21 mouse cellular contexts compared by ENCODE assay signal in the genomic region with DNA sequence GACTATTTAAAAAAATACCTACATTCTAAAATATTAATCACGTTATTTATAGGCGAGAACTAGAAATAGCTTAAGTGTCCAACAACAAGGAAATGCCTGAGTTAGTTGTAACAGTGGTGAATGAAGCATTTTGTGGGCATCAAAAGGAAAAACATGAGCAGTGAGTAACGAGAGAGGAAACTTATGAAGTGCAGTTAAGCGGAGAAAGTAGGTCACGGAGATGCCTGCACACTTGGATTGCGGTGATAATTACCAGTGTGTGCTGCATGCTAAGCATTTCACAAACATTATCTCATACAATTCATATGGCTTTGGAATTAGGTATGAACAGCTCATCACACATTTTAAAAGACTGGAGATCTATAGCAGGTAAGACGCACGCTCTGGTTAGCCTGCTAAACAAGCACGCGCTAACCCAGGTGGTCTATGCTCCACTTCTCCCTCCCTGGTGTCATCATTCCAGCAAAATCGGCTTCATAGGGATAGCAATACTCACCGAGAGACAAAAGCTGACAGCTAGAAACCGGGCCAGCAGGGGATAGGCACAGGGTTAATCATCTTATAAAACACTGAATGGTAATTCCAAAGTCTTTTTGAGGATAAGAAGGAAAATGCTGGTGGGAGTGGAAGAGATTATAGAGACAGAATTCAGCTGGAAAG. TPM values are rescaled to one million over a fixed set of nuclear protein-coding genes. Genes with fewer than 3 reads are reported as not detected.
DNase-seq lines count a peak whose midpoint lies in the region; ATAC-seq and TF ChIP-seq lines count a peak whose summit lies in the region.
"Had no signal": no experiment of that assay in that cellular context is flagged by ENCODE, and none has a peak within 500 bp of the region (broad histone marks: within the 10 kb centered on the region; RNA-seq: fewer than 3 reads in every experiment).

No protein-coding gene starts in this region.

- intact Hi-C loops in left cerebral cortex, postnatal 10 days (cut with DNase I): no loop called here

- no peaks in the 10 kb centered on the region for H3K9me3 ChIP-seq in hindbrain, postnatal 0 days (ENCODE audit: low read length)
- no peaks in the 10 kb centered on the region for H3K9me3 ChIP-seq in hindbrain, embryonic 14.5 days (ENCODE audit: control insufficient read depth, low read length)
- H3K9me3 ChIP-seq in neural tube, embryonic 15.5 days (replicated peaks): no peaks in the 10 kb centered on the region
- H3K9me3 ChIP-seq: embryonic facial prominence, embryonic 10.5 days had no signal

- no peaks in the 10 kb centered on the region for H3K4me1 ChIP-seq in hindbrain, postnatal 0 days (ENCODE audit: insufficient read depth, low read length)
- no peaks in the 10 kb centered on the region for H3K4me1 ChIP-seq in hindbrain, embryonic 14.5 days (replicated peaks; ENCODE audit: control insufficient read depth, insufficient read depth, low read length)
- no peaks in the 10 kb centered on the region for H3K4me1 ChIP-seq in neural tube, embryonic 15.5 days
- H3K4me1 ChIP-seq: embryonic facial prominence, embryonic 10.5 days; hindbrain, embryonic 10.5 days had no signal

- WGBS in hindbrain, postnatal 0 days: 65% methylated on average over 13 of the region's 13 CpGs
- 77% methylated on average over 13 of the region's 13 CpGs for WGBS in hindbrain, embryonic 14.5 days
- WGBS in neural tube, embryonic 15.5 days: 74% methylated on average over 13 of the region's 13 CpGs

- H3K27me3 ChIP-seq in hindbrain, postnatal 0 days (ENCODE audit: insufficient read depth, low read length): no peaks in the 10 kb centered on the region
- H3K27me3 ChIP-seq in hindbrain, embryonic 14.5 days (ENCODE audit: control insufficient read depth, insufficient read depth, low read length): no peaks in the 10 kb centered on the region
- H3K27me3 ChIP-seq in neural tube, embryonic 15.5 days (replicated peaks): no peaks in the 10 kb centered on the region

- H3K4me2 ChIP-seq in hindbrain, postnatal 0 days (ENCODE audit: low read depth, low read length): no peak overlapping the region
- no peak overlapping the region for H3K4me2 ChIP-seq in hindbrain, embryonic 14.5 days (replicated peaks)
- H3K4me2 ChIP-seq in neural tube, embryonic 15.5 days: no peak overlapping the region
- H3K4me2 ChIP-seq: heart, embryonic 12.5 days had no signal

- 0 out of 2 replicates have a peak overlapping the region, but pooled peaks have one; percentile 23 for H3K27ac ChIP-seq in hindbrain, postnatal 0 days
- H3K27ac ChIP-seq in hindbrain, embryonic 14.5 days: no peak overlapping the region
- no peak overlapping the region; the same call in 1 of the 2 replicates for H3K27ac ChIP-seq in neural tube, embryonic 15.5 days (replicated peaks)
- H3K27ac ChIP-seq: embryonic facial prominence, embryonic 10.5 days; hindbrain, embryonic 10.5 days had no signal

- H3K9ac ChIP-seq in hindbrain, postnatal 0 days (replicated peaks; ENCODE audit: low read length): no peak overlapping the region
- H3K9ac ChIP-seq in hindbrain, embryonic 14.5 days: no peak overlapping the region
- H3K9ac ChIP-seq in neural tube, embryonic 15.5 days (replicated peaks): no peak overlapping the region
- H3K9ac ChIP-seq: heart, embryonic 12.5 days had no signal

- no peaks in the 10 kb centered on the region for H3K36me3 ChIP-seq in hindbrain, postnatal 0 days (ENCODE audit: insufficient read depth, low read length)
- H3K36me3 ChIP-seq in hindbrain, embryonic 14.5 days (replicated peaks; ENCODE audit: control insufficient read depth, insufficient read depth): no peaks in the 10 kb centered on the region
- no peaks in the 10 kb centered on the region for H3K36me3 ChIP-seq in neural tube, embryonic 15.5 days
- H3K36me3 ChIP-seq: embryonic facial prominence, embryonic 10.5 days; heart, embryonic 12.5 days; hindbrain, embryonic 10.5 days had no signal

- TF ChIP-seq CTCF in hindbrain, postnatal 0 days (IDR thresholded peaks at IDR 0.05; ENCODE audit: low read depth): no peak
- TF ChIP-seq CTCF in brain, embryonic 14.5 days (IDR thresholded peaks at IDR 0.05; ENCODE audit: borderline replicate concordance, extremely low read depth, insufficient read depth, insufficient read length): no peak

- ATAC-seq in hindbrain, postnatal 0 days: peak; percentile 53
- no peak for ATAC-seq in hindbrain, embryonic 14.5 days (ENCODE audit: low FRiP score)
- peak; percentile 45 for ATAC-seq in neural tube, embryonic 15.5 days (ENCODE audit: low FRiP score)
- ATAC-seq in inflammation-experienced regulatory T-cells, adult 6 months: no peak
- ATAC-seq: forebrain, embryonic 14.5 days; intestine, embryonic 16.5 days had no signal

- DNase-seq in hindbrain, postnatal 0 days (ENCODE audit: low spot score): peak; percentile 22
- no peak for DNase-seq in hindbrain, embryonic 14.5 days (ENCODE audit: low spot score)
- DNase-seq in neural tube, embryonic 10.5 days (ENCODE audit: extremely low spot score, low spot score): no peak
- DNase-seq in brain, embryonic 14.5 days (ENCODE audit: low read depth): peak; percentile 19
- no peak for DNase-seq in left cerebral cortex, postnatal 10 days (ENCODE audit: extremely low spot score in 1 of 2, low spot score in 2 of 2)
- DNase-seq: adrenal gland, postnatal 14 days; cerebellum, adult 2 months; cerebellum, postnatal 10 days; gastrocnemius, postnatal 10 days; heart, adult 18-20 months had no signal

- H3K4me3 ChIP-seq in hindbrain, postnatal 0 days (ENCODE audit: low read length): no peak overlapping the region
- no peak overlapping the region for H3K4me3 ChIP-seq in hindbrain, embryonic 14.5 days (replicated peaks; ENCODE audit: low read length)
- no peak overlapping the region for H3K4me3 ChIP-seq in neural tube, embryonic 15.5 days (replicated peaks)
- H3K4me3 ChIP-seq: embryonic facial prominence, embryonic 10.5 days; heart, embryonic 12.5 days; hindbrain, embryonic 10.5 days had no signal

- TF ChIP-seq POLR2A in brain, embryonic 14.5 days (IDR thresholded peaks at IDR 0.05; ENCODE audit: borderline replicate concordance, extremely low read depth, insufficient read depth, insufficient read length, poor library complexity, severe bottlenecking): no peak

RNA-seq across cellular contexts. Expression of a gene that starts 21.5 kb away (rescaled TPM):
- not detected in 2 replicates for total RNA-seq in hindbrain, postnatal 0 days (2014; rRNA removed)
- not detected in 2 replicates for polyA plus RNA-seq in hindbrain, postnatal 0 days (2015; fragmentation: Nextera tagmentation; extraction: Ambion mirVana)
- not detected in 2 replicates for polyA plus RNA-seq in hindbrain, embryonic 14.5 days (2014; fragmentation: Nextera tagmentation; extraction: Ambion mirVana)
- polyA plus RNA-seq in neural tube, embryonic 15.5 days (2015; fragmentation: Nextera tagmentation; extraction: Ambion mirVana): not detected in 2 replicates
- polyA plus RNA-seq in brain, embryonic 14.5 days (2012; rRNA removed): 0.03 TPM in 1 of 2 replicates, not detected in the other
- total RNA-seq in left cerebral cortex, postnatal 10 days (2021): not detected
- polyA plus RNA-seq in inflammation-experienced regulatory T-cells, adult 6 months (2017; shearing (Covaris generic)): not detected
- total RNA-seq: adrenal gland, adult 18-20 months; adrenal gland, postnatal 14 days; gastrocnemius, postnatal 10 days; gastrocnemius, postnatal 4 days; heart, adult 18-20 months; heart, postnatal 25 days had no signal
- polyA plus RNA-seq: cerebellum, adult 2 months; forebrain, embryonic 14.5 days; heart, embryonic 12.5 days; heart, embryonic 16.5 days; intestine, embryonic 16.5 days had no signal

Comparison
In these comparisons a context has a peak if more than half of its experiments do, and no peak if none do; other contexts are left out.
1. ATAC-seq: peak in hindbrain, postnatal 0 days (single experiment) and neural tube, embryonic 15.5 days (single experiment); none in hindbrain, embryonic 14.5 days (single experiment) and inflammation-experienced regulatory T-cells, adult 6 months (single experiment).
2. DNase-seq: peak in hindbrain, postnatal 0 days (single experiment) and brain, embryonic 14.5 days (single experiment); none in hindbrain, embryonic 14.5 days (single experiment), neural tube, embryonic 10.5 days (single experiment) and left cerebral cortex, postnatal 10 days (0 of 2).